Mouse (Mus musculus) central nervous system, embryonic 18 days (tissue): Measurements from ENCODE around the gene Gm3893. TPM values are rescaled to one million over a fixed set of nuclear protein-coding genes. Genes with fewer than 3 reads are reported as not detected.

Experiments used
- polyA plus RNA-seq: library from polyadenylated mRNA; depleted of rRNA; stranded (reverse); fragments of >200 nt; gene quantifications from 2 replicates; pipeline ENCODE4 v1.2.3, GENCODE M21; 2012; rRNA removed

Gene Gm3893
- polyA plus RNA-seq: not detected in 2 replicates

DNA sequence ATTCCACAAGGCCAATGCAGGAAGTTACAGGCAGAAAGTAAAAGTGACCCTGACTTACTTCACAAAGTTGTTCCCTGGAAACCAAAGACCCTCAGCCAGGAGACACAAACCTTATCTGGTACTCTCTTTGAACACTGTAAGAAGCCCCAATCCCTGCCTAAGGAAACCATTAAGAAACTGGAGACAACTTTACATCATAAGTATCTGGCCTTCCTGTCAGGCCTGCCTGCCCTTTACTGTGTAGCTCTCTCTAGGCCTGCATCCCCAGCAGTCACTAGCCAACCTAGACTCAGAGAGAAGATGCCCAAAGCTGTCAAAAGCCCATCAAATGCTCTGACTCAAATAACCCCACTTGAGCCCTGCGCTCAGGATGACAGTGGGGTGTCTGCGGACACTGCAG is at the start of gene Gm3893:
TSS of gene Gm3893 (plus strand) at position 301 of the 400 bp plus-strand sequence.

DNA sequence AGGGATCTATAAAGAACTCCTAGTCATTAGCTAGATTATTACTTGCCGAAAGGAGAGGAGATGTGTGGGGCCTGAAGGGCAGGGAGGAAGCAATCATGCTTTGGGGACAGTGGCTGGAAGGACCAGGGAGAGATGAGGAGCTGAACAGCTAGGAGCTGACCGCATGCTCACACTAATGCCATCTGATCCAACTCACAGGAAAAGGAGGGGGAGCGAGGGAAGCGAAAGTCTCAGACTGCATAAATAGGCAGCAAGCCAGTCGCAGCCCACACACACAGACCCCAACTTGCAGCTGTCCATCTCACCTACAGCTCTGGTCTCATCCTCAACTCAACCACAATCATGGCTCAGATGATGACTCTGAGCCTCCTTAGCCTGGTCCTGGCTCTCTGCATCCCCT is 23.5 kb downstream of the Gm3893 start, which contains the start of gene Gm13304:
TSS of gene Gm13304 (plus strand) at position 301 of the 400 bp plus-strand sequence.

Other genes with a start within 250 kb of the Gm3893 start
- gene Gm21541, start 187.6 kb upstream of the Gm3893 start, polyA plus RNA-seq: not detected in 2 replicates
- gene Gm20878, start 149.6 kb upstream of the Gm3893 start, polyA plus RNA-seq: 16.4 and 17.5 TPM in 2 replicates
- 2.6 and 2.8 TPM in 2 replicates for gene Fam205a4, start 125.1 kb upstream of the Gm3893 start, polyA plus RNA-seq
- 1.6 and 1.9 TPM in 2 replicates for gene Gm21093, start 56.5 kb upstream of the Gm3893 start, polyA plus RNA-seq
- gene Gm13304, start 23.6 kb downstream of the Gm3893 start, polyA plus RNA-seq: not detected in 2 replicates
- gene Gm13306, start 62.2 kb downstream of the Gm3893 start, polyA plus RNA-seq: 2.4 and 4.9 TPM in 2 replicates
- 0.24 and 0.36 TPM in 2 replicates for gene Gm13305, start 77.4 kb downstream of the Gm3893 start, polyA plus RNA-seq
- gene Gm10600, start 149.4 kb downstream of the Gm3893 start, polyA plus RNA-seq: not detected in 2 replicates
- gene Ccl21b, start 164.6 kb downstream of the Gm3893 start, polyA plus RNA-seq: not detected in 2 replicates
- not detected in 2 replicates for gene Gm21953, start 203.1 kb downstream of the Gm3893 start, polyA plus RNA-seq
- gene Fam205a3, start 227.1 kb downstream of the Gm3893 start, polyA plus RNA-seq: 0.32 and 0.38 TPM in 2 replicates